Mouse (Mus musculus): Measurements from ENCODE around the gene Plscr5. TPM values are rescaled to one million over a fixed set of nuclear protein-coding genes. Genes with fewer than 3 reads are reported as not detected.
"Not testable (repeated sequence)": the region's sequence is repeated elsewhere in the genome, so short reads cannot be mapped to it uniquely, and the experiment has no call there.

The Plscr5 gene
- not detected for total RNA-seq (2021)
- long read RNA-seq, experiment 1: 0 reads
- long read RNA-seq, experiment 2: 0 reads

GRCm38 (mm10) chr9:92192636-92193035, at the start of gene Plscr5:
TSS of gene Plscr5 (plus strand) at chr9:92192936.
- not testable (repeated sequence) for DNase-seq (ENCODE audit: low spot score in 2 of 2)

GRCm38 (mm10) chr9:92147555-92148248, 45.0 kb upstream of the Plscr5 start:
- DNase-seq (ENCODE audit: low spot score in 2 of 2): no peak

GRCm38 (mm10) chr9:92162213-92162612, 30.5 kb upstream of the Plscr5 start:
- DNase-seq (ENCODE audit: low spot score in 2 of 2): no peak

GRCm38 (mm10) chr9:92173318-92173985, 19.3 kb upstream of the Plscr5 start:
- no peak for DNase-seq (ENCODE audit: low spot score in 2 of 2)

GRCm38 (mm10) chr9:92174176-92175075, 18.3 kb upstream of the Plscr5 start:
- DNase-seq (ENCODE audit: low spot score in 2 of 2): peak in 1 of 2 experiments; percentile 4

GRCm38 (mm10) chr9:92178861-92179469, 13.8 kb upstream of the Plscr5 start:
- no peak for DNase-seq (ENCODE audit: low spot score in 2 of 2)

- DNase-seq (ENCODE audit: low spot score in 2 of 2): no peak
Observed at GRCm38 (mm10) chr9:92191295-92191694, 1.4 kb upstream of the Plscr5 start.

- no peak for DNase-seq (ENCODE audit: low spot score in 2 of 2)
Observed at GRCm38 (mm10) chr9:92198408-92198807, 5.7 kb downstream of the Plscr5 start.

- no peak for DNase-seq (ENCODE audit: low spot score in 2 of 2)
Observed at GRCm38 (mm10) chr9:92199564-92199963, 6.8 kb downstream of the Plscr5 start.

GRCm38 (mm10) chr9:92204397-92204796, 11.7 kb downstream of the Plscr5 start:
- DNase-seq (ENCODE audit: low spot score in 2 of 2): no peak

GRCm38 (mm10) chr9:92207307-92207706, 14.6 kb downstream of the Plscr5 start:
- DNase-seq (ENCODE audit: low spot score in 2 of 2): no peak

GRCm38 (mm10) chr9:92207757-92208156, 15.0 kb downstream of the Plscr5 start:
- no peak for DNase-seq (ENCODE audit: low spot score in 2 of 2)

- no peak for DNase-seq (ENCODE audit: low spot score in 2 of 2)
Observed at GRCm38 (mm10) chr9:92209850-92210249, 17.1 kb downstream of the Plscr5 start.

GRCm38 (mm10) chr9:92210386-92210967, 17.7 kb downstream of the Plscr5 start:
- DNase-seq (ENCODE audit: low spot score in 2 of 2): no peak

- DNase-seq (ENCODE audit: low spot score in 2 of 2): no peak
Observed at GRCm38 (mm10) chr9:92211048-92211447, 18.3 kb downstream of the Plscr5 start.

- no peak for DNase-seq (ENCODE audit: low spot score in 2 of 2)
Observed at GRCm38 (mm10) chr9:92217484-92217883, 24.7 kb downstream of the Plscr5 start.

- no peak for DNase-seq (ENCODE audit: low spot score in 2 of 2)
Observed at GRCm38 (mm10) chr9:92217896-92218295, 25.2 kb downstream of the Plscr5 start.

GRCm38 (mm10) chr9:92220151-92220550, 27.4 kb downstream of the Plscr5 start:
- no peak for DNase-seq (ENCODE audit: low spot score in 2 of 2)

- no peak for DNase-seq (ENCODE audit: low spot score in 2 of 2)
Observed at GRCm38 (mm10) chr9:92221480-92221879, 28.7 kb downstream of the Plscr5 start.

GRCm38 (mm10) chr9:92224598-92225231, 32.0 kb downstream of the Plscr5 start:
- DNase-seq (ENCODE audit: low spot score in 2 of 2): no peak
